Mouse (Mus musculus): ENCODE measurements around the gene Ranbp9.

DNA sequence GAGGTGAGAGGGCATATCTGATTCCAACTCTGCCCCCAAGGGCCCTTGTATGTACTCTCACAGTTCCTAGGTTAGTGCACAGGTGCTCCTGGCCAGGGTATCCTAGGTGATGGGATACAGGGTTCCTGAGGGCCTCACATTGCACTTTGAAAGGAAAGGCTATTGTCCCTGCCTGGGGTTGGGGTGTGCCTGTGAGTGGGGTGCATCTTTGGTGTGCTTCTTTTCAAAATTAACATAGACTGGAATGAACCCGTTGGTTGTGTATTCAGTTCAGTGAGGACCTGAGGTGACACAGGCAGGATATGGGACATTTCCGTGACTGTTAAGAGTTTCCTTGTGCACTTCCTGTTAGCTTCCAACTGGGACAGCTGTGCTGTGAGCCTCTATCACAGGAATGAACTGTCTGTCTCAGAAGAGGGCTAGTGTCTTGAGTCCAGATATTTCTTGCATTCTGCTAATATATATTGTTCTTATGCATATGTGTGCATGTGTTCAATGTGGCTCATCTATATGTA lies 106.1 kb downstream of the Ranbp9 start:
- TF ChIP-seq POLR2A (IDR thresholded peaks at IDR 0.05; ENCODE audit: low read depth, low read length) (no peak), CTCF (IDR thresholded peaks at IDR 0.05; ENCODE audit: extremely low read depth, insufficient read depth, insufficient read length, insufficient replicate concordance) (no peak)
